24 mouse cellular contexts compared by ENCODE assay signal in genomic region chr15:99553767-99554166, GRCm38 (mm10). TPM values are rescaled to one million over a fixed set of nuclear protein-coding genes. Genes with fewer than 3 reads are reported as not detected.
DNase-seq lines count a peak whose midpoint lies in the region; ATAC-seq and TF ChIP-seq lines count a peak whose summit lies in the region.
"Had no signal": no experiment of that assay in that cellular context is flagged by ENCODE, and none has a peak within 500 bp of the region (broad histone marks: within the 10 kb centered on the region; RNA-seq: fewer than 3 reads in every experiment).

No protein-coding gene starts in this region.

- DNase-seq in lung, embryonic 14.5 days = peak; percentile 27
- DNase-seq in lung, postnatal 14 days = no peak
- peak; percentile 33 for DNase-seq in ZHBTc4 (ENCODE audit: low read depth, low spot score)
- DNase-seq in limb, embryonic 14.5 days (ENCODE audit: low spot score) = peak; percentile 59
- no peak for DNase-seq in left cerebral cortex, adult 8-10 months (ENCODE audit: low spot score in 2 of 2)
- no peak for DNase-seq in testis, postnatal 14 days (ENCODE audit: low spot score)
- DNase-seq in layer of hippocampus, postnatal 36 days = no peak
- DNase-seq: adrenal gland, adult 2 months; cerebellum, adult 9-11 months; lung, adult 18-20 months; thymus, postnatal 4 days had no signal

- H3K27me3 ChIP-seq in lung, embryonic 14.5 days (ENCODE audit: insufficient read depth, low read length) = no peaks in the 10 kb centered on the region
- H3K27me3 ChIP-seq in limb, embryonic 14.5 days (ENCODE audit: control insufficient read depth, insufficient read depth, low read length) = no peaks in the 10 kb centered on the region
- H3K27me3 ChIP-seq: neural tube, embryonic 12.5 days had no signal

- TF ChIP-seq POLR2A in limb, embryonic 14.5 days (IDR thresholded peaks at IDR 0.05; ENCODE audit: borderline replicate concordance, extremely low read depth, insufficient read depth, insufficient read length) = no peak

- H3K4me3 ChIP-seq in lung, embryonic 14.5 days (ENCODE audit: low read depth, low read length) = no peak overlapping the region
- H3K4me3 ChIP-seq in limb, embryonic 14.5 days (replicated peaks; ENCODE audit: low read length) = no peak overlapping the region
- H3K4me3 ChIP-seq: heart, embryonic 10.5 days; hindbrain, embryonic 10.5 days; midbrain, embryonic 12.5 days; neural tube, embryonic 12.5 days had no signal

- H3K36me3 ChIP-seq in lung, embryonic 14.5 days (ENCODE audit: insufficient read depth) = no peaks in the 10 kb centered on the region
- no peaks in the 10 kb centered on the region for H3K36me3 ChIP-seq in limb, embryonic 14.5 days (ENCODE audit: control insufficient read depth, insufficient read depth, low read length)
- H3K36me3 ChIP-seq: heart, embryonic 10.5 days; hindbrain, embryonic 10.5 days; midbrain, embryonic 12.5 days; neural tube, embryonic 12.5 days had no signal

- no peak overlapping the region for H3K27ac ChIP-seq in lung, embryonic 14.5 days (ENCODE audit: low read depth)
- 0 out of 2 replicates have a peak overlapping the region, but pooled peaks have one; percentile 52 for H3K27ac ChIP-seq in limb, embryonic 14.5 days (replicated peaks; ENCODE audit: low read depth, low read length)
- H3K27ac ChIP-seq: heart, embryonic 10.5 days; hindbrain, embryonic 10.5 days; hindbrain, postnatal 0 days; macrophage; midbrain, embryonic 12.5 days; neural tube, embryonic 12.5 days had no signal

- no peaks in the 10 kb centered on the region for H3K4me1 ChIP-seq in lung, embryonic 14.5 days (ENCODE audit: insufficient read depth)
- peaks cover 8% of the 10 kb centered on the region; the same call in 1 of the 2 replicates for H3K4me1 ChIP-seq in limb, embryonic 14.5 days (ENCODE audit: control insufficient read depth, insufficient read depth, low read length)
- H3K4me1 ChIP-seq: midbrain, embryonic 12.5 days; neural tube, embryonic 12.5 days had no signal

- ATAC-seq in lung, embryonic 14.5 days (ENCODE audit: insufficient read depth) = no peak
- ATAC-seq in limb, embryonic 14.5 days (ENCODE audit: low FRiP score, low read depth) = peak; percentile 77
- ATAC-seq: forebrain, embryonic 16.5 days; hindbrain, postnatal 0 days; intestine, postnatal 0 days had no signal

- TF ChIP-seq CTCF in lung, embryonic 14.5 days (IDR thresholded peaks at IDR 0.05; ENCODE audit: low read depth) = no peak

- H3K9me3 ChIP-seq in lung, embryonic 14.5 days (ENCODE audit: low read depth, low read length) = no peaks in the 10 kb centered on the region
- H3K9me3 ChIP-seq in limb, embryonic 14.5 days (ENCODE audit: control insufficient read depth, low read length) = no peaks in the 10 kb centered on the region
- H3K9me3 ChIP-seq: heart, embryonic 10.5 days; hindbrain, embryonic 10.5 days; midbrain, embryonic 12.5 days; neural tube, embryonic 12.5 days had no signal

- 35% methylated on average over 6 of the region's 6 CpGs for WGBS in lung, embryonic 14.5 days
- WGBS in limb, embryonic 14.5 days = 17% methylated on average over 6 of the region's 6 CpGs

- H3K4me2 ChIP-seq in lung, embryonic 14.5 days = no peak overlapping the region
- H3K4me2 ChIP-seq in limb, embryonic 14.5 days (replicated peaks; ENCODE audit: low read depth, low read length, severe bottlenecking) = no peak overlapping the region
- H3K4me2 ChIP-seq: midbrain, embryonic 12.5 days; neural tube, embryonic 12.5 days had no signal

- no peak overlapping the region for H3K9ac ChIP-seq in lung, embryonic 14.5 days
- no peak overlapping the region for H3K9ac ChIP-seq in limb, embryonic 14.5 days (ENCODE audit: low read depth, low read length, severe bottlenecking)
- H3K9ac ChIP-seq: midbrain, embryonic 12.5 days; neural tube, embryonic 12.5 days had no signal

RNA-seq across cellular contexts. Expression of gene Aqp2, which starts 25.1 kb away (rescaled TPM):
- polyA plus RNA-seq in lung, embryonic 14.5 days (2014; fragmentation: Nextera tagmentation; extraction: Ambion mirVana) = not detected in 2 replicates
- not detected in 2 replicates for polyA plus RNA-seq in limb, embryonic 14.5 days (2012; rRNA removed)
- not detected in 2 replicates for polyA plus RNA-seq in limb, embryonic 14.5 days (2014; fragmentation: Nextera tagmentation; extraction: Ambion mirVana)
- under 1 TPM in 1 of 4 experiments, not detected in 3; 0.39 TPM for total RNA-seq in left cerebral cortex, adult 8-10 months (2022)
- not detected for total RNA-seq in layer of hippocampus, postnatal 36 days (2021)
- total RNA-seq: hindbrain, postnatal 0 days; layer of hippocampus, postnatal 14 days; liver, adult 2 months; monocyte, adult 5-6 weeks had no signal
- polyA plus RNA-seq: forebrain, embryonic 16.5 days; heart, postnatal 0 days; hindbrain, embryonic 10.5 days; intestine, postnatal 0 days; liver, adult 2 months; macrophage; midbrain, embryonic 12.5 days; neural tube, embryonic 12.5 days had no signal

RNA-seq across cellular contexts. Expression of gene Faim2, which starts 25.8 kb away (rescaled TPM):
- polyA plus RNA-seq in lung, embryonic 14.5 days (2014; fragmentation: Nextera tagmentation; extraction: Ambion mirVana) = 1.4 and 1.5 TPM in 2 replicates
- 0.21 and 0.27 TPM in 2 replicates for polyA plus RNA-seq in limb, embryonic 14.5 days (2012; rRNA removed)
- 0.10 and 0.21 TPM in 2 replicates for polyA plus RNA-seq in limb, embryonic 14.5 days (2014; fragmentation: Nextera tagmentation; extraction: Ambion mirVana)
- total RNA-seq in left cerebral cortex, adult 8-10 months (2022) = 100 to 1,000 TPM; 421 to 457 (median 452) TPM
- total RNA-seq in layer of hippocampus, postnatal 36 days (2021) = 100 to 1,000 TPM; 373 to 394 TPM
- total RNA-seq: monocyte, adult 5-6 weeks had no signal
- polyA plus RNA-seq: heart, postnatal 0 days; liver, adult 2 months; macrophage had no signal

RNA-seq across cellular contexts. Expression of gene Aqp5, which starts 36.8 kb away (rescaled TPM):
- 0.93 and 1.0 TPM in 2 replicates for polyA plus RNA-seq in lung, embryonic 14.5 days (2014; fragmentation: Nextera tagmentation; extraction: Ambion mirVana)
- 0.26 TPM in 2 replicates for polyA plus RNA-seq in limb, embryonic 14.5 days (2012; rRNA removed)
- polyA plus RNA-seq in limb, embryonic 14.5 days (2014; fragmentation: Nextera tagmentation; extraction: Ambion mirVana) = 0.28 and 0.47 TPM in 2 replicates
- under 1 TPM in 3 of 4 experiments, not detected in 1; 0.35 to 0.51 (median 0.46) TPM for total RNA-seq in left cerebral cortex, adult 8-10 months (2022)
- total RNA-seq in layer of hippocampus, postnatal 36 days (2021) = not detected
- total RNA-seq: layer of hippocampus, postnatal 14 days; monocyte, adult 5-6 weeks had no signal
- polyA plus RNA-seq: intestine, postnatal 0 days; liver, adult 2 months; macrophage had no signal

RNA-seq across cellular contexts. Expression of gene Aqp6, which starts 47.4 kb away (rescaled TPM):
- polyA plus RNA-seq in lung, embryonic 14.5 days (2014; fragmentation: Nextera tagmentation; extraction: Ambion mirVana) = not detected in 2 replicates
- polyA plus RNA-seq in limb, embryonic 14.5 days (2012; rRNA removed) = 0.03 TPM in 1 of 2 replicates, not detected in the other
- polyA plus RNA-seq in limb, embryonic 14.5 days (2014; fragmentation: Nextera tagmentation; extraction: Ambion mirVana) = not detected in 2 replicates
- total RNA-seq in left cerebral cortex, adult 8-10 months (2022) = 1 to 10 TPM in 2 of 4 experiments, under 1 TPM in 2; 0.42 to 1.1 (median 0.77) TPM
- under 1 TPM in 1 of 2 experiments, not detected in 1; 0.25 TPM for total RNA-seq in layer of hippocampus, postnatal 36 days (2021)
- total RNA-seq: adrenal gland, adult 2 months; liver, adult 2 months; monocyte, adult 5-6 weeks had no signal
- polyA plus RNA-seq: adrenal gland, adult 2 months; forebrain, embryonic 16.5 days; heart, embryonic 10.5 days; heart, postnatal 0 days; intestine, postnatal 0 days; kidney, embryonic 16.5 days; liver, adult 2 months; macrophage had no signal

Comparison
In these comparisons a context has a peak if more than half of its experiments do, and no peak if none do; other contexts are left out.
1. DNase-seq: peak in lung, embryonic 14.5 days (single experiment), ZHBTc4 (single experiment) and limb, embryonic 14.5 days (single experiment); none in lung, postnatal 14 days (single experiment), left cerebral cortex, adult 8-10 months (0 of 2), testis, postnatal 14 days (single experiment) and layer of hippocampus, postnatal 36 days (0 of 2).